Mouse (Mus musculus) midbrain, postnatal 0 days (tissue): ENCODE measurements at regions not wholly inside any gene's neighbourhood (a gene's known extent, or its start where the extent isn't known, plus 50 kb on each side); places are given as distances from the start of the nearest gene placed in this dataset.

Source experiments
- ATAC-seq: fragments of 200-750 bp; cut with Nextera tagmentation; 2 replicates; pipeline ENCODE4 v1.8.0; 2017; ENCODE audit warnings: moderate number of reproducible peaks, mild to moderate bottlenecking, moderate TSS enrichment, moderate library complexity; ENCODE audit not compliant: low FRiP score
- DNase-seq: peaks from one replicate; pipeline ENCODE4 v3.0.0-alpha.2; 2015; ENCODE audit warnings: low spot score
- H3K27ac ChIP-seq: fragments of 300-500 bp; sonication (generic); 2 replicates; pipeline ENCODE4 v1.5.1; 2014; ENCODE audit warnings: low read depth, mild to moderate bottlenecking, low read length, mixed read lengths
- H3K27me3 ChIP-seq: fragments of 300-500 bp; sonication (generic); 2 replicates; pipeline ENCODE4 v1.6.1; 2014; ENCODE audit warnings: low read length, control low read depth, mixed read lengths; ENCODE audit not compliant: insufficient read depth
- H3K36me3 ChIP-seq: fragments of 300-500 bp; sonication (generic); 2 replicates; pipeline ENCODE4 v1.6.1; 2014; ENCODE audit warnings: low read length, control low read depth, mixed read lengths; ENCODE audit not compliant: insufficient read depth
- H3K4me1 ChIP-seq: fragments of 300-500 bp; sonication (generic); 2 replicates; pipeline ENCODE4 v1.6.1; 2014; ENCODE audit warnings: mild to moderate bottlenecking, control low read depth, antibody characterized with exemption, low read length, mixed read lengths; ENCODE audit not compliant: insufficient read depth
- H3K4me2 ChIP-seq: fragments of 300-500 bp; sonication (generic); 2 replicates; pipeline ENCODE4 v1.6.1; 2014; ENCODE audit warnings: low read depth, mild to moderate bottlenecking, low read length, mixed read lengths; ENCODE audit not compliant: poor library complexity, severe bottlenecking
- H3K4me3 ChIP-seq: fragments of 300-500 bp; sonication (generic); 2 replicates; pipeline ENCODE4 v1.5.1; 2014; ENCODE audit warnings: low read depth, mild to moderate bottlenecking, low read length, moderate library complexity
- H3K9ac ChIP-seq: fragments of 300-500 bp; sonication (generic); replicated peaks from 2 replicates; pipeline ENCODE4 v1.6.1; 2014; ENCODE audit warnings: mild to moderate bottlenecking, low read length, moderate library complexity, mixed read lengths; ENCODE audit not compliant: poor library complexity, severe bottlenecking
- H3K9me3 ChIP-seq: fragments of 300-500 bp; sonication (generic); 2 replicates; pipeline ENCODE4 v1.6.1; 2016; ENCODE audit warnings: low read length, control low read depth
- CTCF ChIP-seq: IDR thresholded peaks from 2 replicates; pipeline ENCODE4 v1.5.1; 2016; ENCODE audit warnings: antibody characterized with exemption, mild to moderate bottlenecking
- WGBS: fragments of 180-500 bp; shearing (Covaris S2); extraction: QIAGEN DNeasy Blood & Tissue Kit; methylation state at CpG from one replicate; pipeline ENCODE4 v1.1.7; 2014; 5-methylcytosine and 5-hydroxymethylcytosine counted together

DNA sequence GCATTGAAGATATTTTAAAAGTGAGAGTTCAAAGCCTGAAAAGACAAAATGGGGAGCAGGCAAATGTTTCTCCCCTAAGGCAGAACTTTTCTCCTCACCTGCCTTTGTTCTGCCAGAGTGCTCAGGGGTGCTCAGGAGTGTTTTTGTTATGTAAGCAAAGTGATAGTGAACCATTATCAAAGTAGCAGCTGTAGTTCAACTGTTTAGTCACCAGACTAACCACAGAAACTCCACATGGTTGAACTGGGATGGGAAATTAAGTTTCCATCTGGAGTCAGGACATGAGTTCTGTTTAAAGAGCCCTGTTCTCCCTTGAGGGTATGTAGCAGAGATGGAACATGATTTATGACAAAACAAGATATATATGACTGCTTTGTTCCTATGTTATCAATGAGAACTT is 482.6 kb upstream of the Adam24 start:
- Histone ChIP-seq H3K27ac (no peak overlapping the region), H3K9ac (no peak overlapping the region), H3K36me3 (no peaks in the 10 kb centered on the region), H3K4me2 (no peak overlapping the region), H3K9me3 (no peaks in the 10 kb centered on the region), H3K4me1 (no peaks in the 10 kb centered on the region), H3K4me3 (no peak overlapping the region), H3K27me3 (no peaks in the 10 kb centered on the region)
- no peak for TF ChIP-seq CTCF
- DNase-seq (no peak), ATAC-seq (no peak)

DNA sequence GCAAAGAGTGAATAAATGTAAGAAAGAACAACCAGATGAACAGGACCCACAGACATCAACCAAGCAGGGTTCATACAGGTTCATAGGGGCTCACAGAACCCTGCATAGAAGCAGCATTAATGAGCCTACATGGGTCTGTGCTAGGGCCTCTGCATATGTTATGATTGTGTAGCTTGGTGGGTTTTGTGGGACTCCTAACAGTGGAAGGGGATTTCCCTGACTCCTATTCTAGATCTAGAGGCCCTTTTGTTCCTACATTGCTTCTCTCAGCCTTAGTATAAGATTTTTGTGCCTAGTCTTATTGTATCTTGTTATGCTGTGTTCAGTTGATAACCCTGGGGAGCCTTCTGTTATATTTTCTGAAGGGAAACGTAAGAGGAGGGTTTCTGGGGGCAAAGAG is 481.7 kb upstream of the Adam24 start:
- WGBS = 28% methylated on average over 1 of the region's 1 CpGs
- Histone ChIP-seq H3K4me1 (no peaks in the 10 kb centered on the region), H3K9me3 (no peaks in the 10 kb centered on the region), H3K27me3 (no peaks in the 10 kb centered on the region), H3K4me2 (no peak overlapping the region), H3K4me3 (no peak overlapping the region), H3K9ac (no peak overlapping the region), H3K36me3 (no peaks in the 10 kb centered on the region), H3K27ac (peak overlapping the region; percentile 32)
- ATAC-seq (no peak), DNase-seq (no peak)
- no peak for TF ChIP-seq CTCF

DNA sequence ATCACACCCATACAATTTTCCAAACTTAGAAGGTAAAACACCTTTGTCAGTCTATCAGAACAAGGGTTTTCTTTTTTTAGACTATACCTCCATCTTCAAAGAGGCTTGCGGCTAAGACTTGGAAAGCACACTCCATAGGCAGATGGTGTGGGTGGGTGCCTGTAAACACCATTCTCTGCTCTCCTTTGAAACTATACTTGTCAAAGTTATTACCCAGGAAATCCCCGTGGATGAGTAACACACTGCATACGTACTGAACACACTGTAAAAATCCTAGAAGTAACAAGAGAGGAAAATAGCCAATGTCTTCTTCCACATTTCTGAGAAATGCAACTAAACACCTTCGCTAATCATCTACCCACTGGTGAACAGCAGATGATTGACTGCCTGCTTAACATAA is 464.0 kb upstream of the Adam24 start:
- Histone ChIP-seq H3K4me1 (no peaks in the 10 kb centered on the region), H3K9ac (no peak overlapping the region), H3K27me3 (no peaks in the 10 kb centered on the region), H3K36me3 (no peaks in the 10 kb centered on the region), H3K27ac (no peak overlapping the region), H3K9me3 (no peaks in the 10 kb centered on the region), H3K4me3 (no peak overlapping the region), H3K4me2 (no peak overlapping the region)
- no peak for ATAC-seq
- no peak for TF ChIP-seq CTCF
- DNase-seq = no peak
- 88% methylated on average over 4 of the region's 4 CpGs for WGBS

DNA sequence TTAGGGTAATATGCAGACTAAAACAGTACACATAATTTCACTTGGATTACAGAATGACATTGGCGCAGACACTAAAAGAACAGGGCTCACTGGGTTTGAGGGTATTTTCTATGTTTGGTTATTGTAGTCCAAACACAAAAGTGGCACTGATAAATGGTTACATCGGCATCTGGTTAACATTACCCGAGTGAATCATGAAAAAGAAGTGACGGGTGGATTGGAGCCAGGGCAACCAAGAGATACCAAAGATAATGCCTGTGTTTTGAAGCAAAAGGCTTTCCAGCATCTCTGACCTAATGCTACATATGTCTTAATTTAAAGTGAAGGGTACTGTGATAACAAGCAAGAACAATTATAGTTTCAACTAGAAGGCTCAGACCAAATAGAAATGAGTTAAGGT is 451.4 kb upstream of the Adam24 start:
- Histone ChIP-seq H3K4me2 (no peak overlapping the region), H3K27me3 (no peaks in the 10 kb centered on the region), H3K4me3 (no peak overlapping the region), H3K36me3 (no peaks in the 10 kb centered on the region), H3K27ac (no peak overlapping the region), H3K4me1 (no peaks in the 10 kb centered on the region), H3K9ac (no peak overlapping the region), H3K9me3 (no peaks in the 10 kb centered on the region)
- TF ChIP-seq CTCF = no peak
- DNase-seq (no peak), ATAC-seq (no peak)
- 83% methylated on average over 4 of the region's 4 CpGs for WGBS

DNA sequence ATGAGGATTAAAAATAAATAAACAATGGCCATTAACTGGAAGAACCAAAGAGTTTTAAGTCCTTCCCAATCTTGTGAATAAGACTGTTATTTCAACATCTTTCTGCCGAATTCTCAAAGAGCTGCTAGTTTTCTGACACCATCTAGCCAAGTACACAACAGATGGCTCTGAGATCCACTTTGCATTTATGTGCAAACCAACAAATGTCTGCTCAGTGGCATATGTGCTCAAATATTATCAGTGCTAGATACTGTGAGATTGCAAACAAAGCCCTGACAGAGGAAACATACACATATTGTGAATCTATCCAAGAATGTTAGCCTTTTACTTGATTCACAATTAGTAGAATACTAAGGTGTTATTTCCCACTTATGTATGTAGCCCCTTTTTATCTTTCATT is 447.6 kb upstream of the Adam24 start:
- no peaks in the 10 kb centered on the region for H3K27me3 ChIP-seq
- no peak overlapping the region for H3K27ac ChIP-seq
- DNase-seq (no peak), ATAC-seq (no peak)
- H3K9me3 ChIP-seq = no peaks in the 10 kb centered on the region
- H3K4me2 ChIP-seq = no peak overlapping the region
- no peak overlapping the region for H3K9ac ChIP-seq
- no peak overlapping the region for H3K4me3 ChIP-seq
- no peaks in the 10 kb centered on the region for H3K36me3 ChIP-seq
- no peak for TF ChIP-seq CTCF
- 82% methylated on average over 1 of the region's 1 CpGs for WGBS
- no peaks in the 10 kb centered on the region for H3K4me1 ChIP-seq
